Mouse (Mus musculus) megakaryocyte, embryonic 14.5 days (primary cell): ENCODE results near the gene Crybb3.

ENCODE experiments used
- FLI1 ChIP-seq: IDR thresholded peaks from 2 replicates; pipeline ENCODE4 v1.6.1; 2012; ENCODE audit warnings: low read length, inconsistent platforms, mixed read lengths
- GATA1 ChIP-seq: IDR thresholded peaks from 3 replicates; pipeline ENCODE4 v1.6.1; 2012; ENCODE audit warnings: mixed read lengths, low read length, inconsistent platforms, borderline replicate concordance

DNA sequence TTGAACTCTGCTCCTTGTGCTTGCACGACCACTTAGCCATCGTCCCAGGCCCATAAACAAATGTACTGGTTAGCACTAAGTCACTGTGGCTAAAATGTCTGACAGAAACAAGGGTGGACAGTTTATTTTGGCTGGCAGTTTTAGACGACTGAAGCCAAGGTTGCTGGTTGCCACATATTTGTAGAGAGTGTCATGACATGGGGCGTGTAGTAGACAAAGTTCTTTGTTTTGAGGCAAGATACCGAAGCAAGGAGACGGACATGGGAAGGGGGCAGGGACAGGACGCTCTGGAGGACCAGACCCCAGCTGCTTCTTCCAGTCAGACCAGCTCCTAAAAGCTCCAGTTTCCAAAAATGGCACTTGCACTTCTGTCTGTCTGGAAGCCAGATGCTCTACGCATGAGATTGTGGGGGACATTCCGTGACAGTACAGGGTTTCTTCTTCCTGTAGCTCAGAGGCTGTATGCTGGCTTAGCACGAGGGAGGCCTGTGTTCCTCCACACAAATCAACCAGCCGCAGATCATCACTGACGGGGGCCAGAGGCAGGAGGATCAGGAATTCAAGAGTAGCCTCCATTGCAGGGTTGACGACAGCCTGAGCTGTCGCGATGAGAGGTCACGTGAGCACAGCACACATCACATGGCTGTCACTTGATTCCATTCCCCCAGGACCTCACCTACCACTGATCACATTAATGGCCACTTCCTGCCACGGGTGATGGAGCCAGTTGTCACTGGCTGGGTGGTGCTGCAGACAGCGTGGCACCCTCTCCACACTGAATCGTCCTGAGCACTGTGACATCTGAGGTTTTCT lies 1.2 kb upstream of the Crybb3 start:
- TF ChIP-seq GATA1 (no peak), FLI1 (no peak)
